Mouse (Mus musculus): ENCODE measurements around the gene Gja5. TPM values are rescaled to one million over a fixed set of nuclear protein-coding genes. Genes with fewer than 3 reads are reported as not detected.

The Gja5 gene
- polyA plus RNA-seq, 1 experiment from 2014 or later, result 0.13 TPM

DNA sequence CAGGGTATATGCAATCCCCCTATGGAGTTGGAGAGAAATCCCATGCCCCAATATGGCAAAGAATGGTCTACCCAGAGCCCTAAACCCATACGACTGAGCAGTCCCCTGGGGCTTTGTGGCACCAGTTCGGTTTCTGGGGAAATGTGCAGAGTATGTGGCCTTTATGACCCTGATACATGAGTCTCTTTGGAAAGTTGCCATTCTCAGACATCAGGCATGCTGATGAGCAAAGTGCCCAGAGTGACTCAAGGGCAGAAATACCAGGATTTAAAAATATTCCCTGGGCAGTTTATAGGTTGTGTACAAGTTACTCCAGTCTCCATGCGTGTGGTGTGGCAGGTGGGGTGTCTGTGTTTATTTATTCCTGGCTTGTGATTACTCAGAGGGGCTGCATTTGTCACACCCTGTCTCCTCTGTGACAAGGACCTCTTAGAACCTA, 102.5 kb downstream of the Gja5 start:
- ATAC-seq (peak; percentile 52), DNase-seq (ENCODE audit: low read depth, low spot score) (peak; percentile 46)
- POLR2A ChIA-PET, result no interaction called here
- H3K27me3 ChIP-seq, result no peaks in the 10 kb centered on the region
- CTCF ChIA-PET, result interaction anchor here (1.0 kb wide), 1 partner anchor 18 kb away, joined by 4 read pairs; no protein-coding TSS in a partner anchor
- no peak for TF ChIP-seq CTCF (IDR thresholded peaks at IDR 0.05)
- in situ Hi-C loops (cut with MboI; ENCODE audit: low pct_unique_long_range_greater_than_20kb), result no loop called here

DNA sequence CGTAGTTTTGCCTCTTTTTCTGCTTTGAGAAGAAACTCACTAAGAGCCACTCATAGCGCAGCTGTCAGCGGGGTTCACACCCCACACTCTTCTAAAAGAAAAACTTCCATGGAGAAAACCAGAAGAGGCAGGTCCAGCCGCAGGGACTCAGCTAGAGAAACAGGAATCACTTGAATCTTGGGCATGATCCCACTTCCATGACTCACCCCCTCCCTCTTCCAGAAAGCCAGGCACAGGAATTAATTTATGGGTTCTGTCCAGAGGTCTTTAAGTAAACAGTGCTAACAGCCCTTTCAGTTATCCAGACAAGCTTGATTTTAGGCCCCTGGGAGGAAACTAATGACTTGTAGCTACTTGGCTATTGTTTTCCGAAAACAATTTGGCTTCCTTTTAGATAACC, 120.7 kb downstream of the Gja5 start:
- no peaks in the 10 kb centered on the region for H3K27me3 ChIP-seq
- DNase-seq (ENCODE audit: low read depth, low spot score), result peak; percentile 64
- CTCF ChIA-PET, result interaction anchor here (0.9 to 1.3 kb wide), 2 partner anchors 10 to 17 kb away, joined by 3 to 4 read pairs; no protein-coding TSS in a partner anchor
- in situ Hi-C loops (cut with MboI; ENCODE audit: low pct_unique_long_range_greater_than_20kb), result no loop called here
- POLR2A ChIA-PET, result interaction anchor here (0.6 to 1.3 kb wide), 3 partner anchors 16 to 541 kb away, joined by 3 to 6 read pairs (median 5); no protein-coding TSS in a partner anchor
- ATAC-seq, result peak; percentile 63
- no peak for TF ChIP-seq CTCF (IDR thresholded peaks at IDR 0.05)

DNA sequence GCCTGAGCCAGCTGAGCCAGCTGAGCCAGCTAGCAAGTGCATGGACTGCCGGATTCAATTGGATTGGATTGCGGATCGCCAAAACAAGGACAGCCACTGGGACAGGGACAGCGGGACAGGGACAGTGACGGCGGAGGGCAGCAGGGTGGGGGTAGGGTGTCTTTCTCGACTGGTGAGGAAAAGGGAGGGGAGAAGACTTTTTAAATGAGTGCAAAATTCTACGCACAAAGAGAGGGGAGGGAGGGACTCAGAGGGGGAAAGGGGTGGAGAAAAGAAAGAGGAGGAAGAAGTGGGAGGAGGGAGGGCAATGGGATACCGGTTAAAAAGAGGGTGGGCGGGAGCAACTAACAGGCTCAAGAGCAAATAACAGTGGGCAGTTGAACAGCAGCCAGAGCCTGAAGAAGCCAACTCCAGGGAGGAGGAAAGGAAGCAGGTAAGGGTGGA, 127.6 kb downstream of the Gja5 start:
- no peak for TF ChIP-seq CTCF (IDR thresholded peaks at IDR 0.05)
- DNase-seq (ENCODE audit: low read depth, low spot score), result no peak
- no peak for ATAC-seq
- ChIA-PET CTCF (interaction anchor here (1.1 to 2.2 kb wide), 2 partner anchors 10 to 45 kb away, joined by 3 to 11 read pairs; no protein-coding TSS in a partner anchor), POLR2A (no interaction called here)
- H3K27me3 ChIP-seq, result no peaks in the 10 kb centered on the region
- in situ Hi-C loops (cut with MboI; ENCODE audit: low pct_unique_long_range_greater_than_20kb), result no loop called here

DNA sequence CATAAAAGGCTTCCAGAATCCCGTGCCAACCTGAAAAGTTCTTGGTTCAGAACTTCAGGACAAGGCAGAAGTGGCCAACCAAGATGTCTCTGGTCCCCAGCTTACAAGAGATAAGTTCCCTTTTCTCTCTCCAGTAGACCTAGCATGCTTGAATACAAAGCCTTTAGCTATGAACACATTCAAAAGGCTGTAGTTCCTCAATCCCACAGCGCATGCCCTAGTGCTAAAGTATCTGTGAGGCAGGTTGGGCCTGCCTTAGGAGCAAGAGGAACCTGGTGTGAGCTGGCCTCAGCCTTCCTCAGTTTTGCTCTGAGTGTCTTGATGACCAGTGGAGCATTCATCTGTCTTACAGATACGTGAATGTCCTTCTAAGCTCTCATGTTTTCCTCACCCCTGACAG, 131.1 kb downstream of the Gja5 start:
- ATAC-seq (no peak), DNase-seq (ENCODE audit: low read depth, low spot score) (no peak)
- CTCF ChIA-PET, result interaction anchor here (1.4 to 1.6 kb wide), 2 partner anchors 41 to 94 kb away, joined by 3 to 4 read pairs; no protein-coding TSS in a partner anchor
- POLR2A ChIA-PET, result no interaction called here
- no peak for TF ChIP-seq CTCF (IDR thresholded peaks at IDR 0.05)
- H3K27me3 ChIP-seq, result no peaks in the 10 kb centered on the region
- in situ Hi-C loops (cut with MboI; ENCODE audit: low pct_unique_long_range_greater_than_20kb), result no loop called here

DNA sequence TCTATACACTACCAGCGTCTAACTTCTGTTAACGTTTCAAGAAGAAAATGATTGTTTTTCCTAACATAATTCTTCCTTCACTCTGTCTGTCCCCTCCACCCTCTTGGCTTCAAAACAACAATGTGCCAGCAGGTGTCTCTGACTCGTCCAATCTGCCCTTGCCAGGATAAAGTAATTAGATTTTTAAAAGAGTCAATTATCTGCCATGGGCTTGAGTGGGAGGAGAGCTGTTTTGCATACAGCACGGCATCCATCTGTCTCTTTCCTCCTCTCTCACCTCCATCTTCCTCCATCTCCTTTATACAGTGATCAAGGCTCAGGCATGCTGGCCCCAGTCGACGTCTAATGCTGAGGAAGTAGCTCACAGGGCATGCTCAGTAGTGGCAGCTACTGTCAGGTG, 132.6 kb downstream of the Gja5 start:
- in situ Hi-C loops (cut with MboI; ENCODE audit: low pct_unique_long_range_greater_than_20kb), result no loop called here
- DNase-seq (ENCODE audit: low read depth, low spot score), result no peak
- POLR2A ChIA-PET, result no interaction called here
- no peaks in the 10 kb centered on the region for H3K27me3 ChIP-seq
- ATAC-seq, result no peak
- CTCF ChIA-PET, result interaction anchor here (2.7 kb wide), 1 partner anchor 9 kb away, joined by 10 read pairs; no protein-coding TSS in a partner anchor
- TF ChIP-seq CTCF (IDR thresholded peaks at IDR 0.05), result no peak

DNA sequence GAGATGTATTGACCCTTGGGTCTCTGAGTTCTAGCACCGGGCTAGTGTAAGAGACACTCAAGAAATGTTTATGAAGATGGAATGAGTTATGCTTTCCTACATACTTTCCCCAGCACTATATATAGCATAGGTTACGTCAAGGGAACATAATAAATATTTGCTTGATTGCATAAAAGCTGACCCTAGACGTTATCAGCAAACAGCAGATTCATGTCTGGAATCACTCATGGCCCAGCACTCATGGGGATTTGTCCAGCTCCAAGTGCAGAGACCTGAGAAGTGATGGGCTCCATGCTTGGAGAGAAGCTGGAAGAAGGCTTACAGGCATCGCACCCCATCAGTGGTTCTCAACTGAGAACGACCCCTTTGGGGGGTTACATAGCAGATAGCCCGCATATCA, 135.2 kb downstream of the Gja5 start:
- ChIA-PET CTCF (interaction anchor here (1.4 kb wide), 2 partner anchors 10 kb away, joined by 3 to 4 read pairs; no protein-coding TSS in a partner anchor), POLR2A (no interaction called here)
- in situ Hi-C loops (cut with MboI; ENCODE audit: low pct_unique_long_range_greater_than_20kb), result no loop called here
- no peak for TF ChIP-seq CTCF (IDR thresholded peaks at IDR 0.05)
- ATAC-seq, result no peak
- H3K27me3 ChIP-seq, result no peaks in the 10 kb centered on the region
- DNase-seq (ENCODE audit: low read depth, low spot score), result no peak

DNA sequence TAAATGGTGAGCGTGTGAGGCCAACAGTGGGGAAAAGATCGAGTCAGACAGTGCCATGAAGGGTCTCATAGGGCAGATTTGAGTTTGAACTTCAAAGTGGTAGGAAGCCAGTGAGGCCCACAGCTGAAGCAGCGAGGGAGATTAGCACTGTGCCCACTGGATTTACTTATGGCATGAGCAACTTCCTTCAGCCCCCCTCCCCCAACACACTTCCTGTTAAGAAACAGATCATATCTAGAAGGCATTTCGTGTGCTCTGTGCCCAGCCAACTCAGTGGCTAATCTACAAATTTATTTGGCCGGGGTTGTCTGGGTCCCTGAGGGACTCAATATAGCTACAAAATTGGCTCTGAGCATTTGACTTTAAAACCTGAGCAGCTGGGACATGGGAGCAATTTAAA, 139.7 kb downstream of the Gja5 start:
- H3K27me3 ChIP-seq, result no peaks in the 10 kb centered on the region
- in situ Hi-C loops (cut with MboI; ENCODE audit: low pct_unique_long_range_greater_than_20kb), result no loop called here
- DNase-seq (ENCODE audit: low read depth, low spot score), result no peak
- TF ChIP-seq CTCF (IDR thresholded peaks at IDR 0.05), result no peak
- CTCF ChIA-PET, result no interaction called here
- ATAC-seq, result no peak
- POLR2A ChIA-PET, result no interaction called here

DNA sequence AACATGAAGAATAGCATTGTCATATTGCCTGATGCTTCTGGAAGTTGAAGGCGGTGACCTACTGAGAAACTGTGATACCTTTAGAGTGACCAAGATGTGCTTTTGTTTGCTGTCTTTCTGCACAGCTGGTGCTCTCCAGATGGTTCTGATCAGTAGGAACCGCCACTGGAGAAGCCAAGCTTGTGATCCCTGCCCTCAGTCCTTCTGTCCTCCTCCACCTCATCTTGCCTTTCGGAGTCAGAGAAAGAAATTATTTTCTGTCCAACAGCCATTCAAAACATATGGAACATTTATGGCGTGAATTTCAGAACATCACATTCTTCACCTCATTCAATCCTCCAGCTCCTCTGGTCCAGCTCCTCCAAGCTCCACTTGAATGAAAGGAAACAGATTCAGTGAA, 143.3 kb downstream of the Gja5 start:
- in situ Hi-C loops (cut with MboI; ENCODE audit: low pct_unique_long_range_greater_than_20kb), result no loop called here
- ChIA-PET CTCF (interaction anchor here (1.2 kb wide), 1 partner anchor 29 kb away, joined by 3 read pairs; no protein-coding TSS in a partner anchor), POLR2A (no interaction called here)
- H3K27me3 ChIP-seq, result no peaks in the 10 kb centered on the region
- ATAC-seq (no peak), DNase-seq (ENCODE audit: low read depth, low spot score) (no peak)
- no peak for TF ChIP-seq CTCF (IDR thresholded peaks at IDR 0.05)

DNA sequence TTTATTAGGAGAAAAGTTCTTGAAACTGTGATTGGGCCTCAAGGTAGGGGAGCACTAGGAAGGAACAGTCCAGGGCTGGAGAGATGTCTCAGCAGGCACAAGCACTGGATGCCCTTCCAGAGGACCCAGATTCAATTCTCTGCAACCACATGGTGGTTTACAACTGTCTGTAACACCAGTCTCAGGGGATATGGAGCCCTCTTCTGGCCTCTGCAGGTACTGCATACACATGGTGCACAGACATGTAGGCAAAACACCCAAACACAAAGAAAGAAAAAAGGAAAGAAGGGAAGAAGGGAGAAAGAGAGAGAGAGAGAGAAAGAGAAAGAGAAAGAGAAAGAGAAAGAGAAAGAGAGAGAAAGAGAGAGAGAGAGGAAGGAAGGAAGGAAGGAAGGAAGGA, 143.9 kb downstream of the Gja5 start:
- H3K27me3 ChIP-seq, result no peaks in the 10 kb centered on the region
- TF ChIP-seq CTCF (IDR thresholded peaks at IDR 0.05), result peak; percentile 70
- in situ Hi-C loops (cut with MboI; ENCODE audit: low pct_unique_long_range_greater_than_20kb), result no loop called here
- DNase-seq (ENCODE audit: low read depth, low spot score) (no peak), ATAC-seq (no peak)
- CTCF ChIA-PET, result no interaction called here
- POLR2A ChIA-PET, result no interaction called here

DNA sequence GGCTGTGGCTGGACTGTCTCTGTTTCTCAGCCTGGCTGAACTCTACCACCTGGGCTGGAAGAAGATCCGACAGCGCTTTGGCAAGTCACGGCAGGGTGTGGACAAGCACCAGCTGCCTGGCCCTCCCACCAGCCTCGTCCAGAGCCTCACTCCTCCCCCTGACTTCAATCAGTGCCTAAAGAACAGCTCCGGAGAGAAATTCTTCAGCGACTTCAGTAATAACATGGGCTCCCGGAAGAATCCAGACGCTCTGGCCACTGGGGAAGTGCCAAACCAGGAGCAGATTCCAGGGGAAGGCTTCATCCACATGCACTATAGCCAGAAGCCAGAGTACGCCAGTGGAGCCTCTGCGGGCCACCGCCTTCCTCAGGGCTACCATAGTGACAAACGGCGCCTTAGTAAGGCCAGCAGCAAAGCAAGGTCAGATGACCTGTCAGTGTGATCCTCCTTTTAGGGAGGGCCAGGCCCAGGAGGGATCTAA, 146.8 kb downstream of the Gja5 start:
- H3K27me3 ChIP-seq, result no peaks in the 10 kb centered on the region
- ATAC-seq (no peak), DNase-seq (ENCODE audit: low read depth, low spot score) (no peak)
- in situ Hi-C loops (cut with MboI; ENCODE audit: low pct_unique_long_range_greater_than_20kb), result no loop called here
- POLR2A ChIA-PET, result interaction anchor here (0.7 kb wide), 1 partner anchor 106 kb away, joined by 4 read pairs; no protein-coding TSS in a partner anchor
- TF ChIP-seq CTCF (IDR thresholded peaks at IDR 0.05), result no peak
- CTCF ChIA-PET, result no interaction called here

DNA sequence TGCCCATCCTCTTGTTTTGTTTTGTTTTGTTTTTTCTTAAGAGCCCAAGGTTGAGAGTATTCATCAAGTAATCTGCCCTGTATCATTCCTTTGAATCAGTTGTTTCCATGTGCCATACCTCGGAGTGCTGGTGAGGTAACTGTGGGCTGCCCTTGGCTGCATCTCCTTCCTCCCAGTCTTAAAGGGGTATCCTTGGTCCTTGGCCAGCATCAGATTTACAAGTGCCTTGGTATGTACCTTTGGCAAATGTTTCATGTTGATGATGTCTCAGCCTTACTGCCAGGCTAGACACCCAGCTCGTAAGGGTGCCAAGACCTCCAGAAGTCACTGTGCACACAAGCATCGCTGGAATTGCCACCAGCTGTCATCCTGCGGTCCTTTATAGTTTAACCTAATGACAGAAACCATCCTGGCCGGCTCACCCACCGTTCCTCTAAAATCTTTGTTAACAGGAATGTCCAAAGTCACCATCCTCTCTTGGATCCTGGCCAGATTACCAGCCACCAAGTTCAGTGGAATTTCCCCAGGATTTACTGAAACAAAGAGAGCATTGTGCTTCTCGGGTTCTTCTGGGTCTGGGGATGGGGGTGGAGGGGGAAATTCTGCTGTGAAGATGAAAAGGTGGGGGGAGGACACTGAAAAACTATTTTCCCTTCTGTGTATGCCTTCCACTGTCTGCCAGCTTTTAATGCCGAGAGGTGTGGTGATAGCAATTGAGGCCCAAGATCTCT, 147.7 kb downstream of the Gja5 start:
- no peaks in the 10 kb centered on the region for H3K27me3 ChIP-seq
- in situ Hi-C loops (cut with MboI; ENCODE audit: low pct_unique_long_range_greater_than_20kb), result no loop called here
- peak; percentile 99 for DNase-seq (ENCODE audit: low read depth, low spot score)
- TF ChIP-seq CTCF (IDR thresholded peaks at IDR 0.05), result no peak
- ChIA-PET CTCF (interaction anchor here (0.9 to 1.1 kb wide), 2 partner anchors 9 to 12 kb away, joined by 3 read pairs; no protein-coding TSS in a partner anchor), POLR2A (no interaction called here)
- ATAC-seq, result peak; percentile 77

Data from Patski (cell line).